ENCODE assay signal across 22 mouse cellular contexts in the genomic region with DNA sequence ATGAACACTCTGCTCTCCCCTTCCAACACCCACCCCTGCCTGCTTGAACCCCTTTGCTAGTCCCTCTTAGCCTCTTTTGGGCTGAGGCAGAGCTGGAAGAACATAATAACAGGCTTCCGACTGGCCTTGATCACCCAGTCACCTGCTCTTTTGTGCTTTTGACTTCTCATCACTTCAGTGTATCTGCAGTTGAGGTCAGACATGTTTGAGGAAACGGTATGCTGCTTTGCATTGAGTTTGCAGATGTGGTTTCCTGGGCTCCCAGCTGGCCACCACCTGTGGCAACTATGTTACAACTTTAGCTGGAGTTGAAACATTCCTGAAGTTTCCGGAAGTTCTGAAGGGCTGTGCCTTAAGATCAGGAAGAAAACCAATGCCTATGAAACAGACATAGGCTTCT.
DNase-seq lines count a peak whose midpoint lies in the region; ATAC-seq and TF ChIP-seq lines count a peak whose summit lies in the region.
"Had no signal": no experiment of that assay in that cellular context is flagged by ENCODE, and none has a peak within 500 bp of the region (broad histone marks: within the 10 kb centered on the region; RNA-seq: fewer than 3 reads in every experiment).

No protein-coding gene starts in this region.

- H3K4me1 ChIP-seq in midbrain, embryonic 11.5 days (ENCODE audit: control insufficient read depth, insufficient read depth, low read length) = peaks cover 5% of the 10 kb centered on the region; the same call in 1 of the 2 replicates
- H3K4me1 ChIP-seq in midbrain, postnatal 0 days (ENCODE audit: insufficient read depth, low read length) = no peaks in the 10 kb centered on the region
- peaks cover 13% of the 10 kb centered on the region for H3K4me1 ChIP-seq in hindbrain, embryonic 10.5 days (replicated peaks)
- H3K4me1 ChIP-seq: heart, embryonic 13.5 days; liver, embryonic 13.5 days had no signal

- H3K9ac ChIP-seq in midbrain, embryonic 11.5 days (ENCODE audit: low read length) = no peak overlapping the region
- no peak overlapping the region for H3K9ac ChIP-seq in midbrain, postnatal 0 days (replicated peaks; ENCODE audit: low read length, poor library complexity, severe bottlenecking)
- H3K9ac ChIP-seq: embryonic facial prominence, embryonic 12.5 days; heart, embryonic 13.5 days; liver, embryonic 13.5 days; midbrain, embryonic 13.5 days; neural tube, embryonic 15.5 days had no signal

- H3K4me2 ChIP-seq in midbrain, embryonic 11.5 days = no peak overlapping the region
- no peak overlapping the region for H3K4me2 ChIP-seq in midbrain, postnatal 0 days (ENCODE audit: low read depth, low read length, poor library complexity, severe bottlenecking)
- H3K4me2 ChIP-seq: embryonic facial prominence, embryonic 12.5 days; heart, embryonic 13.5 days; liver, embryonic 13.5 days; midbrain, embryonic 13.5 days; neural tube, embryonic 15.5 days had no signal

- no peak for ATAC-seq in midbrain, embryonic 11.5 days (ENCODE audit: low FRiP score)
- no peak for ATAC-seq in midbrain, postnatal 0 days (ENCODE audit: low FRiP score)
- ATAC-seq: forebrain, embryonic 16.5 days; midbrain, embryonic 13.5 days had no signal

- no peak for TF ChIP-seq CTCF in midbrain, postnatal 0 days (IDR thresholded peaks at IDR 0.05)

- H3K27me3 ChIP-seq in midbrain, embryonic 11.5 days (ENCODE audit: control insufficient read depth, insufficient read depth, low read length) = no peaks in the 10 kb centered on the region
- H3K27me3 ChIP-seq in midbrain, postnatal 0 days (ENCODE audit: insufficient read depth, low read length) = no peaks in the 10 kb centered on the region
- H3K27me3 ChIP-seq in hindbrain, embryonic 10.5 days (ENCODE audit: insufficient read depth, poor library complexity, severe bottlenecking) = no peaks in the 10 kb centered on the region
- H3K27me3 ChIP-seq: embryonic facial prominence, embryonic 12.5 days; liver, embryonic 13.5 days; midbrain, embryonic 13.5 days; neural tube, embryonic 15.5 days had no signal

- H3K9me3 ChIP-seq in midbrain, embryonic 11.5 days (ENCODE audit: control insufficient read depth, low read length) = no peaks in the 10 kb centered on the region
- no peaks in the 10 kb centered on the region for H3K9me3 ChIP-seq in midbrain, postnatal 0 days (ENCODE audit: low read length)
- H3K9me3 ChIP-seq in hindbrain, embryonic 10.5 days = no peaks in the 10 kb centered on the region
- H3K9me3 ChIP-seq: embryonic facial prominence, embryonic 12.5 days; heart, embryonic 13.5 days; liver, embryonic 13.5 days; midbrain, embryonic 13.5 days; neural tube, embryonic 15.5 days had no signal

- H3K27ac ChIP-seq in midbrain, embryonic 11.5 days (ENCODE audit: low read depth, low read length) = no peak overlapping the region
- H3K27ac ChIP-seq in midbrain, postnatal 0 days (ENCODE audit: low read depth, low read length) = no peak overlapping the region
- no peak overlapping the region for H3K27ac ChIP-seq in hindbrain, embryonic 10.5 days
- H3K27ac ChIP-seq: embryonic facial prominence, embryonic 12.5 days; heart, embryonic 13.5 days; liver, embryonic 13.5 days; midbrain, embryonic 13.5 days; neural tube, embryonic 15.5 days; stomach, postnatal 0 days had no signal

- 79% methylated on average over 3 of the region's 3 CpGs for WGBS in midbrain, embryonic 11.5 days
- WGBS in midbrain, postnatal 0 days = 81% methylated on average over 3 of the region's 3 CpGs
- WGBS in hindbrain, embryonic 10.5 days = 82% methylated on average over 3 of the region's 3 CpGs

- H3K36me3 ChIP-seq in midbrain, embryonic 11.5 days (ENCODE audit: control insufficient read depth, insufficient read depth, low read length) = no peaks in the 10 kb centered on the region
- H3K36me3 ChIP-seq in midbrain, postnatal 0 days (ENCODE audit: insufficient read depth, low read length) = no peaks in the 10 kb centered on the region
- H3K36me3 ChIP-seq in hindbrain, embryonic 10.5 days = no peaks in the 10 kb centered on the region
- H3K36me3 ChIP-seq: embryonic facial prominence, embryonic 12.5 days; heart, embryonic 13.5 days; liver, embryonic 13.5 days; midbrain, embryonic 13.5 days; neural tube, embryonic 15.5 days had no signal

- no peak overlapping the region for H3K4me3 ChIP-seq in midbrain, embryonic 11.5 days (ENCODE audit: low read depth, low read length)
- no peak overlapping the region for H3K4me3 ChIP-seq in midbrain, postnatal 0 days (ENCODE audit: low read depth, low read length)
- no peak overlapping the region for H3K4me3 ChIP-seq in hindbrain, embryonic 10.5 days
- H3K4me3 ChIP-seq: embryonic facial prominence, embryonic 12.5 days; heart, embryonic 13.5 days; liver, embryonic 13.5 days; midbrain, embryonic 13.5 days; myocyte; neural tube, embryonic 15.5 days had no signal

- peak; percentile 60 for DNase-seq in midbrain, embryonic 11.5 days (ENCODE audit: low spot score, missing footprints)
- DNase-seq in midbrain, postnatal 0 days (ENCODE audit: low spot score) = no peak
- DNase-seq in forelimb bud, embryonic 11.5 days (ENCODE audit: low read depth, low spot score) = peak; percentile 45
- DNase-seq in mesoderm, embryonic 11.5 days (ENCODE audit: low read depth, low spot score) = peak; percentile 40
- peak; percentile 62 for DNase-seq in thymus, postnatal 25 days
- no peak for DNase-seq in hindbrain, embryonic 10.5 days (ENCODE audit: low spot score)
- no peak for DNase-seq in cerebellum, adult 8-10 months
- DNase-seq in layer of hippocampus, adult 11-12 months (ENCODE audit: low spot score) = no peak
- DNase-seq: adrenal gland, postnatal 36 days; cerebellum, postnatal 10 days; heart, postnatal 4 days; kidney, adult 8-10 months; kidney, postnatal 4 days; liver, embryonic 13.5 days; lung, postnatal 10 days had no signal

Comparison
In these comparisons a context has a peak if more than half of its experiments do, and no peak if none do; other contexts are left out.
1. DNase-seq: peak in midbrain, embryonic 11.5 days (single experiment), forelimb bud, embryonic 11.5 days (single experiment), mesoderm, embryonic 11.5 days (single experiment) and thymus, postnatal 25 days (single experiment); none in midbrain, postnatal 0 days (single experiment), hindbrain, embryonic 10.5 days (single experiment), cerebellum, adult 8-10 months (single experiment) and layer of hippocampus, adult 11-12 months (single experiment).